Mouse (Mus musculus): Measurements from ENCODE around the gene Otud1.

GRCm38 (mm10) chr2:19646144-19646543 is 11.4 kb upstream of the Otud1 start:
- TF ChIP-seq CTCF (IDR thresholded peaks at IDR 0.05; ENCODE audit: insufficient read depth, low read depth, low read length) (no peak), POLR2A (IDR thresholded peaks at IDR 0.05; ENCODE audit: insufficient read depth, low read depth, low read length) (no peak)

Measured in olfactory bulb, adult 2 months (tissue).